In the genomic region with DNA sequence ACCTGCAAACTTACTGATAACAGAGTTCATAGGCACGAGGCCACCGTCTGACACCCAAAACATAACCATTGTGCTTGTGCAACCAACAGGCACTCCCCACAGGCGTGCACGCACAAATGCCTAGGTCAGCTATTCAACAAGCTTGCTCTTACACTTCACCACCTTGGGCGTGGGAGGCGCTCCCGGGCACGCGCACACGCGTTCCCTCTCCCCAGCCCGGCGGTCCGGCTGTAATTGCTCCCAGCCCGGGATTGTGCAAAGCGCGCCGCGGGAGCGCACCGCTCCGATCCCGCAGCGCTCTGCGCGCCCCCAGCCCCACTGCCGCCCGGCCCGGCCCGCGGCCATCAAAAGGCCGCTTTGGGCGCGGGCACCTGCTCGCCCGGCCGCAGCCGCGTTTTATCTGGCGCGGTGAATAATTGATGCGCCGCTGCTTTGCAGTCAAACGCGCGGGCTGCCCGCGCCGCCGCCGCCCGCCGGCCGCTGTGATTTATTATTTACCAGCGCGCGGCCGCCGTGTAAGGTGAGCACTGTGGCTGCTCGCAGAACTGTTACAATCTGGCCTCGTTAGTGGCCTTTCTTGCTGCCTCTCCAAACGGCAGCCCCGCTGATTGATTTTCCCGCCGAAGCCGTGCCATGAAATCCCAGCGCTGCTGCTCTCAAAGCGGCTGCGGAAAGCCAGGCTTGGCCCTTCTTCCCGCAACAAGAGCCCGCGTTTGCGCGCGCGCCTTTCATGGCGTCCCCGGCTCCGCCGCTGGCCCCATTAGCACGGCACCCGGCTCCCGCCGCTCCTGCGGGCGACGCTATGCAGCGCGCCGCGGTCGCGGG, we compare ENCODE assay signal across 8 mouse cellular contexts.
A peak's percentile ranks its signal among the peaks of the same experiment; 100 is the strongest.
DNase-seq lines count a peak whose midpoint lies in the region; ATAC-seq lines count a peak whose summit lies in the region.

No protein-coding gene starts in this region.

- peak; percentile 59 to 69 for DNase-seq in cerebellum, postnatal 25 days
- no peak for DNase-seq in cerebellum, adult 8-10 months
- DNase-seq in Muller cell, postnatal 12 days (ENCODE audit: inconsistent ontology term): peak; percentile 58
- DNase-seq in left cerebral cortex, postnatal 4 days: peak; percentile 49
- DNase-seq in gastrocnemius, adult 18-20 months (ENCODE audit: low spot score): no peak
- DNase-seq in urinary bladder, postnatal 4 days (ENCODE audit: low spot score in 2 of 2): no peak

- H3K4me1 ChIP-seq in forebrain, embryonic 16.5 days (replicated peaks; ENCODE audit: control insufficient read depth, insufficient read depth, low read length): peaks cover 6% of the 10 kb centered on the region
- no peaks in the 10 kb centered on the region; the same call in 1 of the 2 replicates for H3K4me1 ChIP-seq in midbrain, embryonic 16.5 days (ENCODE audit: control insufficient read depth, insufficient read depth, low read length)

- WGBS in forebrain, embryonic 16.5 days: under 1% methylated on average over 93 of the region's 93 CpGs
- under 1% methylated on average over 81 of the region's 93 CpGs for WGBS in midbrain, embryonic 16.5 days

- peak; percentile 84 for ATAC-seq in forebrain, embryonic 16.5 days
- ATAC-seq in midbrain, embryonic 16.5 days: peak; percentile 90

- H3K9ac ChIP-seq in forebrain, embryonic 16.5 days (replicated peaks; ENCODE audit: low read depth, low read length): peak overlapping the region; percentile 66
- H3K9ac ChIP-seq in midbrain, embryonic 16.5 days (ENCODE audit: low read depth, low read length): peak overlapping the region; percentile 79

- peaks cover 25% of the 10 kb centered on the region for H3K27me3 ChIP-seq in forebrain, embryonic 16.5 days (replicated peaks; ENCODE audit: control insufficient read depth, insufficient read depth, low read length)
- H3K27me3 ChIP-seq in midbrain, embryonic 16.5 days (ENCODE audit: control insufficient read depth, insufficient read depth, low read depth, low read length): peaks cover 2% of the 10 kb centered on the region; the same call in 1 of the 2 replicates

- intact Hi-C loops in left cerebral cortex, postnatal 4 days (cut with DNase I): no loop called here

- peak overlapping the region; percentile 92 for H3K4me2 ChIP-seq in forebrain, embryonic 16.5 days (ENCODE audit: low read length)
- H3K4me2 ChIP-seq in midbrain, embryonic 16.5 days (ENCODE audit: low read length): peak overlapping the region; percentile 69

- no peak overlapping the region for H3K27ac ChIP-seq in forebrain, embryonic 16.5 days (ENCODE audit: low read length)
- H3K27ac ChIP-seq in midbrain, embryonic 16.5 days (ENCODE audit: low read length): peak overlapping the region; percentile 76

- peaks cover 5% of the 10 kb centered on the region; the same call in 1 of the 2 replicates for H3K9me3 ChIP-seq in forebrain, embryonic 16.5 days (ENCODE audit: control insufficient read depth, low read length)
- H3K9me3 ChIP-seq in midbrain, embryonic 16.5 days (replicated peaks; ENCODE audit: control insufficient read depth, low read length, poor library complexity, severe bottlenecking): no peaks in the 10 kb centered on the region; the same call in 1 of the 2 replicates

- H3K36me3 ChIP-seq in forebrain, embryonic 16.5 days (ENCODE audit: control insufficient read depth, insufficient read depth): no peaks in the 10 kb centered on the region
- no peaks in the 10 kb centered on the region for H3K36me3 ChIP-seq in midbrain, embryonic 16.5 days (ENCODE audit: control insufficient read depth, insufficient read depth, low read length)

- H3K4me3 ChIP-seq in forebrain, embryonic 16.5 days (replicated peaks; ENCODE audit: low read length): peak overlapping the region; percentile 57
- H3K4me3 ChIP-seq in midbrain, embryonic 16.5 days (ENCODE audit: low read depth, low read length): peak overlapping the region; percentile 58

Comparison
In these comparisons a context has a peak if more than half of its experiments do, and no peak if none do; other contexts are left out.
1. DNase-seq: peak in cerebellum, postnatal 25 days (2 of 2), Muller cell, postnatal 12 days (single experiment) and left cerebral cortex, postnatal 4 days (single experiment); none in cerebellum, adult 8-10 months (single experiment), gastrocnemius, adult 18-20 months (single experiment) and urinary bladder, postnatal 4 days (0 of 2).